8 mouse cellular contexts compared by ENCODE assay signal in the genomic region with DNA sequence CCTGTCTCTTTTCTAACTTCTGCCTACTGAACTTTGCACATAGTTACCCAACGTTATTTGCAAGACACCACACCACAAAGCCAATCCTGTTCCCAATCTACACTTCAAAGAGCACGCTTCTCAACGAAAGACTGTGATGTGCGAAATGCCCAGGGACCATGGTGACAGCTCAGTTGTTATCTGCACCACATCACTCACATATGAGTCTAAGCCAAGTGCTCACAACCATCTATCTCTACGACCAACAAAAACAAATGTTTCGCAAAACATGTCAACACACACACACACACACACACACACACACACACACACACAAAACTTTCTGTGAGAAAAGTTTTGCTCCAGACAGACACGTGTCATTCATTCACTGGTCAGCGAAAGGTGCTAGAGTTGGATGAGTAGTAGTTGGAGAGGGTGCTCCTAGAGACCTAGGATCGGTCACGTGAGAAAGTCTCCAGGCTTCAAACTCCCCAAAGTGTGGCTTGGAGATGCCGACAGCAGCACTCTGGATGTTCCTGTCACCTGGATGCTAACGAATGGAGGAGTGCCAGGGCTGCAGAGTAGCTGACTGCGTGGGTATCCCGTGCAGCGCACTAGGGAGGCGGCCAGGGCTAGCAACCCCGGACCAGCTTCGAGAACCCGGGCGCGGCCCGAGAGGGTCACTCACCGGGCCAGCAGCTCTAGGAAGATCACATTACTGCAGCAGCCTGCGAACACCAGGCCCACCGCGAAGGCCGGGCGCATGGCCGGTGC. TPM values are rescaled to one million over a fixed set of nuclear protein-coding genes. Genes with fewer than 3 reads are reported as not detected.
A peak's percentile ranks its signal among the peaks of the same experiment; 100 is the strongest.
DNase-seq lines count a peak whose midpoint lies in the region; ATAC-seq and TF ChIP-seq lines count a peak whose summit lies in the region.

No protein-coding gene starts in this region.

- TF ChIP-seq POLR2A in thymus, adult 2 months (IDR thresholded peaks at IDR 0.05; ENCODE audit: control insufficient read depth, extremely low read depth, insufficient read depth, low read length, poor library complexity) = no peak

- H3K9ac ChIP-seq in hindbrain, postnatal 0 days (replicated peaks; ENCODE audit: low read length) = peak overlapping the region; percentile 58

- no peaks in the 10 kb centered on the region for H3K9me3 ChIP-seq in hindbrain, postnatal 0 days (ENCODE audit: low read length)
- H3K9me3 ChIP-seq in midbrain, embryonic 10.5 days (replicated peaks) = no peaks in the 10 kb centered on the region

- H3K27me3 ChIP-seq in thymus, adult 2 months (ENCODE audit: control insufficient read depth, insufficient read depth, low read length) = no peaks in the 10 kb centered on the region
- no peaks in the 10 kb centered on the region for H3K27me3 ChIP-seq in hindbrain, postnatal 0 days (ENCODE audit: insufficient read depth, low read length)
- H3K27me3 ChIP-seq in midbrain, embryonic 10.5 days (ENCODE audit: low read depth, poor library complexity, severe bottlenecking) = no peaks in the 10 kb centered on the region

- H3K4me2 ChIP-seq in hindbrain, postnatal 0 days (ENCODE audit: low read depth, low read length) = peak overlapping the region; percentile 85

- peak; percentile 8 to 37 for DNase-seq in cerebellum, adult 18-20 months
- DNase-seq in cerebellum, adult 11-12 months = no peak
- no peak for DNase-seq in thymus, adult 2 months
- no peak for DNase-seq in thymus, postnatal 36 days
- DNase-seq in hindbrain, postnatal 0 days (ENCODE audit: low spot score) = no peak
- no peak for DNase-seq in midbrain, embryonic 10.5 days (ENCODE audit: low spot score)
- no peak for DNase-seq in gastrocnemius, adult 18-20 months (ENCODE audit: low spot score)
- DNase-seq in right cerebral cortex, postnatal 25 days = no peak

- no peak for TF ChIP-seq CTCF in thymus, adult 2 months (IDR thresholded peaks at IDR 0.05; ENCODE audit: borderline replicate concordance, control insufficient read depth, extremely low read depth, insufficient read depth, low read length, poor library complexity)
- no peak for TF ChIP-seq CTCF in hindbrain, postnatal 0 days (IDR thresholded peaks at IDR 0.05; ENCODE audit: low read depth)

- H3K36me3 ChIP-seq in thymus, adult 2 months (ENCODE audit: control insufficient read depth, insufficient read depth, low read length) = no peaks in the 10 kb centered on the region; the same call in 1 of the 2 replicates
- H3K36me3 ChIP-seq in hindbrain, postnatal 0 days (ENCODE audit: insufficient read depth, low read length) = no peaks in the 10 kb centered on the region
- H3K36me3 ChIP-seq in midbrain, embryonic 10.5 days = peaks cover 8% of the 10 kb centered on the region

- WGBS in thymus, adult 2 months = under 1% methylated on average over 29 of the region's 29 CpGs
- 3% methylated on average over 29 of the region's 29 CpGs for WGBS in hindbrain, postnatal 0 days
- WGBS in midbrain, embryonic 10.5 days = 3% methylated on average over 29 of the region's 29 CpGs

- peaks cover 10% of the 10 kb centered on the region for H3K4me1 ChIP-seq in thymus, adult 2 months (replicated peaks; ENCODE audit: control insufficient read depth, insufficient read depth, low read length)
- H3K4me1 ChIP-seq in hindbrain, postnatal 0 days (ENCODE audit: insufficient read depth, low read length) = peaks cover 8% of the 10 kb centered on the region; the same call in 1 of the 2 replicates
- peaks cover 19% of the 10 kb centered on the region for H3K4me1 ChIP-seq in midbrain, embryonic 10.5 days

- peak overlapping the region; percentile 86 for H3K4me3 ChIP-seq in thymus, adult 2 months (ENCODE audit: control insufficient read depth, insufficient read depth, low read length)
- peak overlapping the region; percentile 66 for H3K4me3 ChIP-seq in hindbrain, postnatal 0 days (ENCODE audit: low read length)
- peak overlapping the region; percentile 79 for H3K4me3 ChIP-seq in midbrain, embryonic 10.5 days

- peak; percentile 87 for ATAC-seq in hindbrain, postnatal 0 days

- peak overlapping the region; percentile 56 for H3K27ac ChIP-seq in thymus, adult 2 months (ENCODE audit: control insufficient read depth, insufficient read depth, low read length)
- peak overlapping the region; percentile 81 for H3K27ac ChIP-seq in hindbrain, postnatal 0 days
- peak overlapping the region; percentile 90 for H3K27ac ChIP-seq in midbrain, embryonic 10.5 days (replicated peaks)

RNA-seq across cellular contexts. Expression of gene Slc35b4, which starts 0.6 kb away (rescaled TPM):
- polyA plus RNA-seq in thymus, adult 2 months (2012; rRNA removed) = 49.6 and 50.3 TPM in 2 replicates
- total RNA-seq in hindbrain, postnatal 0 days (2014; rRNA removed) = 30.4 TPM in 2 replicates
- polyA plus RNA-seq in hindbrain, postnatal 0 days (2015; fragmentation: Nextera tagmentation; extraction: Ambion mirVana) = 26.0 and 28.7 TPM in 2 replicates
- polyA plus RNA-seq in midbrain, embryonic 10.5 days (2016; fragmentation: Nextera tagmentation; extraction: Ambion mirVana) = 50.7 and 54.7 TPM in 2 replicates
- total RNA-seq in gastrocnemius, adult 18-20 months (2021) = 1 to 10 TPM; 7.9 to 8.0 TPM

Comparison
In these comparisons a context has a peak if more than half of its experiments do, and no peak if none do; other contexts are left out.
1. DNase-seq: peak in cerebellum, adult 18-20 months (2 of 2); none in cerebellum, adult 11-12 months (single experiment), thymus, adult 2 months (single experiment), thymus, postnatal 36 days (0 of 2), hindbrain, postnatal 0 days (single experiment), midbrain, embryonic 10.5 days (single experiment), gastrocnemius, adult 18-20 months (single experiment) and right cerebral cortex, postnatal 25 days (single experiment).
2. Peak in every context shown above with its lines, with median percentiles within 50 percentile points of each other: H3K27ac ChIP-seq and H3K4me3 ChIP-seq.